Mouse (Mus musculus) forebrain, embryonic 10.5 days (tissue): Measurements from ENCODE around the gene Lrrc4. TPM values are rescaled to one million over a fixed set of nuclear protein-coding genes. Genes with fewer than 3 reads are reported as not detected.

Experiments
- DNase-seq: peaks from one replicate; pipeline ENCODE4 v3.0.0-alpha.2; 2017; ENCODE audit warnings: low spot score; ENCODE audit errors: extremely low spot score
- H3K27ac ChIP-seq: fragments of 300-500 bp; sonication (generic); 2 replicates; pipeline ENCODE4 v1.5.1; 2016; ENCODE audit warnings: mild to moderate bottlenecking
- H3K27me3 ChIP-seq: fragments of 300-500 bp; sonication (generic); 2 replicates; pipeline ENCODE4 v1.6.1; 2016; ENCODE audit warnings: mild to moderate bottlenecking; ENCODE audit not compliant: poor library complexity, severe bottlenecking
- H3K36me3 ChIP-seq: fragments of 300-500 bp; sonication (generic); replicated peaks from 2 replicates; pipeline ENCODE4 v1.6.1; 2016; ENCODE audit warnings: mild to moderate bottlenecking, moderate library complexity
- H3K4me1 ChIP-seq: fragments of 300-500 bp; sonication (generic); 2 replicates; pipeline ENCODE4 v1.6.1; 2016
- H3K4me3 ChIP-seq: fragments of 300-500 bp; sonication (generic); 2 replicates; pipeline ENCODE4 v1.5.1; 2016; ENCODE audit warnings: mild to moderate bottlenecking, moderate library complexity
- H3K9me3 ChIP-seq: fragments of 300-500 bp; sonication (generic); 2 replicates; pipeline ENCODE4 v1.6.1; 2016; ENCODE audit warnings: mild to moderate bottlenecking, moderate library complexity
- WGBS: fragments of 180-500 bp; shearing (Covaris S2); methylation state at CpG from one replicate; pipeline ENCODE4 v1.1.7; 2016; 5-methylcytosine and 5-hydroxymethylcytosine counted together
- polyA plus RNA-seq: library from polyadenylated mRNA; unstranded; fragments of >200 nt; fragmentation: Nextera tagmentation; extraction: Ambion mirVana; gene quantifications from 2 replicates; pipeline ENCODE4 v1.2.1, GENCODE M21; 2016

Lrrc4 gene
- polyA plus RNA-seq, 1 experiment from 2014 or later: 2.0 TPM

DNA sequence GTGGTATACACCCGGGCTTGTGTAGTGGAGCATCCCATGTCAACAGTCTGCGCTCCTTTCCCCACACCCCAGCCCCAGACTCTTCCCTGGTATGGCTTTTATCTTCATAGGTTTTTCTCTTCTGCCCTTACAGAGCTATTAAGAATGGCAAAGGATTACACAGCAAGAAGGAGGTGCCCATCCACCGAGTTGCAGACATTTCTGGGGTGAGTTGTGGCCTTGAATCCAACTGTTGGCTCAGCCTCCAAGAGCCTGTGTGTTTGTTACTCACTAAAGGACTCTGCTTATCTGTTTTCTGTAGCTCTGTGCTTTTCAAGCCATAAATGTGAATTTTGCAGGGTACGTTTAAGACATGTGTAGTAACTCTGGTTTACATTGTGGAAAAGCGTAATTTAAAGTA, 106.8 kb downstream of the Lrrc4 start:
- H3K36me3 ChIP-seq: peaks cover 8% of the 10 kb centered on the region; the same call in 1 of the 2 replicates
- no peak for DNase-seq
- WGBS: 63% methylated on average over 5 of the region's 5 CpGs
- H3K9me3 ChIP-seq: no peaks in the 10 kb centered on the region
- H3K4me1 ChIP-seq: peaks cover 37% of the 10 kb centered on the region
- no peak overlapping the region for H3K4me3 ChIP-seq
- no peak overlapping the region for H3K27ac ChIP-seq
- H3K27me3 ChIP-seq: no peaks in the 10 kb centered on the region

DNA sequence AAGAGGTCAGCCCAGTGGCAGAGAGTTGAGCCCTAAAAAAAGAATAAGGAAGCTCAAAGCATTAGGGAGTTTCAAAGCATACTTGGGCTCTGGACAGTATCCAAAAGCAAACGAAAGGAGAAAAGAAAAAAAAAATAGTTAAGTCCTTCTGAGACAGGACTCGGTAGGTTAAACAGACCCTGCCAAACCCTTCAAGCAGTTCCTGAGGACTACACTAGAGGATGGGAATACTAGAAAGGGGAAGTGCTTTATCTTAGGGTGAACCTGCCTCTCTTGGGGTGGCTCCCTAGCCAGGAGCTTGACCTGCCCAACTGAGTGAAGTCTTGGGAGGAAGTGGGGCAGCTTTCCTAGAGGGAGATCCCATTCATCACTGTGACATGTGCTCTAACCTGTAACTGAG, 108.5 kb downstream of the Lrrc4 start:
- no peak overlapping the region for H3K4me3 ChIP-seq
- 80% methylated on average over 2 of the region's 2 CpGs for WGBS
- no peak overlapping the region for H3K27ac ChIP-seq
- no peak for DNase-seq
- peaks cover 22% of the 10 kb centered on the region for H3K4me1 ChIP-seq
- H3K27me3 ChIP-seq: no peaks in the 10 kb centered on the region
- H3K9me3 ChIP-seq: no peaks in the 10 kb centered on the region
- H3K36me3 ChIP-seq: peaks cover 8% of the 10 kb centered on the region; the same call in 1 of the 2 replicates

DNA sequence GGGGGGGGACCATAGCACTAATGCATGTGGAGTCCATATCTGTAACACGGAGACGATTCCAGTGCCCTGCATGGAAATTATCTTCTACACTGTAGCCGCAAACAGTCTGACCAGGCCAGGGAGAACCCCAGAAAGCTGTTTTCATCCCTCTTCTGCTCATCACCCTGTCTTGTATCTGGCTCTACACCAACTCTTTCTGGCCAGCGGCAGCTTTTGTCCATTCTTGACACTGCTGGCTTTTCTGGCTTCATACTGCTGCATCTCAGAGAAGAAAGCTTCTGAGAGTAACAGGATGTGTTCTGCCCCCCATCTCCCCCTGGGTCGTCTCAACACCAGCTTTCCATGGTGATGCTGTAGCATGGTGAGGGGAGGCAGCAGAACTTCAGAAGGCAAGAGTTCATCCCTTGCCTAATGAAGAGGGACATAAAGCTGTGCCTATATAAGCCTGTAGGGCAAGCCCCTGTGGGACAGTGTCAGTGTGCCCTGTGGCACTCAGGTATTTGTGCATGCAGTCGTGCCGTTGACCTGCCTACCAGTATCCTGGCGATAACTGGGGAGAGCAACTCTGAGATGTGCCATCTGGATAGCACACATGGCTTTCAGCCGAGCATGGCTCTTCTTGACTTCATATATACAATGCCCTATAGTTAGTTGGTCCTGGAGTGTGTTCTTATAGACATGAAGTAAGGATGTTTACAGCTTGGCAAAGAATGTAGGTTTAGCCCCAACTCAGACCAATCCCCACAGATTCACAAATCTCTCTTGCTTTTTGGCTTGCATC, 111.0 kb downstream of the Lrrc4 start:
- H3K36me3 ChIP-seq: peaks cover 3% of the 10 kb centered on the region; the same call in 1 of the 2 replicates
- H3K4me1 ChIP-seq: peaks cover 31% of the 10 kb centered on the region
- no peaks in the 10 kb centered on the region for H3K9me3 ChIP-seq
- no peak for DNase-seq
- no peak overlapping the region for H3K27ac ChIP-seq
- no peaks in the 10 kb centered on the region for H3K27me3 ChIP-seq
- H3K4me3 ChIP-seq: no peak overlapping the region
- 94% methylated on average over 9 of the region's 9 CpGs for WGBS

DNA sequence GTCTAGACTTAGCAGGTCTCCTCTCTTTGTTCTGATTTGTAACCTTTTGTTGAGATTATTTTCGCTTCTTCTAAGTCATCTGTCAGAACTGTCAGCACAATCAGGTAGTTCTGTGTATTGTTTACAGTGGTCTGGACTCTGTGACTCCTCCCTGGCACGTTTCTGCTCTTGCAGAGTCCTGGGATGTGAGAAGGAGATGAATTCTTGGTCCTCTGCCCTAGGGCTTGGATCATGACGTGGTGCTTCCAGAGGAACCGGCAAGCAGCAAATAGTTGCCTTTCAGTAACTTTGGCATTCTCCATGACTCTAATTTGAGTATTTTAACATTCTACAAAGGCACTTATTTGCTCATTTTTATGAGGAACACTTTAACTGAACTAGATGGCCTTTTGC, 113.7 kb downstream of the Lrrc4 start:
- Histone ChIP-seq H3K4me3 (no peak overlapping the region), H3K4me1 (peaks cover 23% of the 10 kb centered on the region), H3K27me3 (no peaks in the 10 kb centered on the region), H3K27ac (no peak overlapping the region), H3K36me3 (peaks cover 6% of the 10 kb centered on the region), H3K9me3 (no peaks in the 10 kb centered on the region)
- WGBS: 58% methylated on average over 4 of the region's 4 CpGs
- DNase-seq: no peak

DNA sequence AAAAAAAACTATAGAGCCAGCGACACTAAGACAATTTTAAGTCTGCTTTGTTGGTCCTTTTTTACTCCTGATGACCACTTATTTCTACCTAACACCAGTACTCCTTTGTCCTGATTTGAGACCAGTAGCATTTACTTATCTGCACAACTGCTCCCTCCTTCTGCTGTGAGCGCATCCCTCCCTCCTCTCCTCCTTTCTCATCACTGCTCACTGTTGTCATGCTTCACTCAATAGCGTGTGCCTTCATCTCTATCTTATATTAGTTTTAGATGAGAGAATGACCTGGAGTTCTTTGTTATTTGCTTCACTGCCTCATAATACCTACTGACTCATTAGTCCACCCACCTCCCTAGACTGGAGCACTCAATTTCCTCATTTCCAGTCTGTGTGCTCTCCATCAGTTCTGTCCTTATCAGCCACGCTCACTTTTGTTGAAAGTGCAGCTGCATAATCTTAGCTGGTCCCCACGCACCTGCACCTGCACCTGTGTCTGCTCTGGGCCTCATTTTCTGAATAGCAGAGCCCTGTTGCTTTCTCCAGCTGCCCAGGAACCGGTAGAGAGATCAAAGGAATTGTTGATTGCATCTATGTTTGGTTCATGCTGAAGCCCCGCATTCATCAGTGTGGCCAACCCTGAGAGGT, 114.2 kb downstream of the Lrrc4 start:
- peaks cover 11% of the 10 kb centered on the region for H3K36me3 ChIP-seq
- no peak overlapping the region for H3K27ac ChIP-seq
- no peak for DNase-seq
- peaks cover 23% of the 10 kb centered on the region for H3K4me1 ChIP-seq
- no peaks in the 10 kb centered on the region for H3K9me3 ChIP-seq
- no peaks in the 10 kb centered on the region for H3K27me3 ChIP-seq
- H3K4me3 ChIP-seq: no peak overlapping the region
- 59% methylated on average over 7 of the region's 7 CpGs for WGBS

DNA sequence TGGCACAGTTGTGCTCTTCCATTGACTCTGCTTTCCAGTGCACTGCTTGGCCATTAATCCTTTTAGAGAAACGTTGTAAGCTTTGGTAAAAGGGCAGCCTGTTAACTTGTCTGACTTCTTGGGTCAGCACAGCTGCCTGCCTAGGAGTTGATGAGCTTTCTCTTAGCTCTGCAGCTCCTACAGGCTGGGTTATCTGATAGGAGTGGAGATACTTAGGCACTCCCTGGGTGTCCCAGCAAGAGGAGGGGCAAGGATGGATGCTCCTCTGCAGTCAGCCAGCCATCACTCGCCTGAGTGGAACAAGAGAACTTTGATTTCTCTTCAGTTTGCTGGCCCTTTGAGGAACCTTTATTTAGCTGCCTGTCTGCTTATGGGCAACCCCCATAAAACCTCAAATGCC, 121.5 kb downstream of the Lrrc4 start:
- Histone ChIP-seq H3K9me3 (no peaks in the 10 kb centered on the region), H3K4me1 (peaks cover 19% of the 10 kb centered on the region), H3K27me3 (no peaks in the 10 kb centered on the region), H3K4me3 (no peak overlapping the region), H3K27ac (no peak overlapping the region), H3K36me3 (peaks cover 29% of the 10 kb centered on the region)
- 23% methylated on average over 2 of the region's 2 CpGs for WGBS
- DNase-seq: no peak

DNA sequence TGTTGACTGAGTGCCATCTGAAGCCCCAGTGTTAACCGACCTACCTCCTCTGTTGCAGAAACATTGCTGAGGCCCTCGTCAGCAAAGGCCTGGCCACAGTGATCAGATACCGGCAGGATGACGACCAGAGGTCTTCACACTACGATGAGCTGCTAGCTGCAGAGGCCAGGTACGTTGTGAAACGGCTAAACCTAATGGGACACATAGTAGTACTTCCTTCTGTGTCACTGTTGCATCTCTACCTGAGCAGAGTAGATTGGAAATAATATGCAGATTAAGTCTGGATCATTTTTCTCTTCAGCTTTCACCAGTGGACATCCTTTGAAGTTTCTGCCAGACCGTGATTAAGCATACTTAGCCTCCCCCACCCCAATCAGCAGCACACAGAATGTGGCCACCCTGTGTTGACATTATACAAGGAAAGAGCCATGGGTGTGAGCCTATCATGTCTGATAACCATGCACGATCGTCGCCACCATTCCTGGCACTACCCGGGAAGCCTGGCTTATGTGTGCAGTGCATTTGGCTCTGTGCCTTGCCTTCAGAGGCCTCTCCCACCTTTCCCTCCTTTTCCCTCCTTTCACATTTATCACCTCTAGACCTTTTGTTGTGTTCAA, 124.5 kb downstream of the Lrrc4 start:
- H3K36me3 ChIP-seq: peaks cover 18% of the 10 kb centered on the region
- no peaks in the 10 kb centered on the region for H3K27me3 ChIP-seq
- H3K27ac ChIP-seq: no peak overlapping the region
- no peak for DNase-seq
- H3K9me3 ChIP-seq: no peaks in the 10 kb centered on the region
- WGBS: 93% methylated on average over 12 of the region's 12 CpGs
- H3K4me3 ChIP-seq: no peak overlapping the region
- peaks cover 19% of the 10 kb centered on the region for H3K4me1 ChIP-seq

DNA sequence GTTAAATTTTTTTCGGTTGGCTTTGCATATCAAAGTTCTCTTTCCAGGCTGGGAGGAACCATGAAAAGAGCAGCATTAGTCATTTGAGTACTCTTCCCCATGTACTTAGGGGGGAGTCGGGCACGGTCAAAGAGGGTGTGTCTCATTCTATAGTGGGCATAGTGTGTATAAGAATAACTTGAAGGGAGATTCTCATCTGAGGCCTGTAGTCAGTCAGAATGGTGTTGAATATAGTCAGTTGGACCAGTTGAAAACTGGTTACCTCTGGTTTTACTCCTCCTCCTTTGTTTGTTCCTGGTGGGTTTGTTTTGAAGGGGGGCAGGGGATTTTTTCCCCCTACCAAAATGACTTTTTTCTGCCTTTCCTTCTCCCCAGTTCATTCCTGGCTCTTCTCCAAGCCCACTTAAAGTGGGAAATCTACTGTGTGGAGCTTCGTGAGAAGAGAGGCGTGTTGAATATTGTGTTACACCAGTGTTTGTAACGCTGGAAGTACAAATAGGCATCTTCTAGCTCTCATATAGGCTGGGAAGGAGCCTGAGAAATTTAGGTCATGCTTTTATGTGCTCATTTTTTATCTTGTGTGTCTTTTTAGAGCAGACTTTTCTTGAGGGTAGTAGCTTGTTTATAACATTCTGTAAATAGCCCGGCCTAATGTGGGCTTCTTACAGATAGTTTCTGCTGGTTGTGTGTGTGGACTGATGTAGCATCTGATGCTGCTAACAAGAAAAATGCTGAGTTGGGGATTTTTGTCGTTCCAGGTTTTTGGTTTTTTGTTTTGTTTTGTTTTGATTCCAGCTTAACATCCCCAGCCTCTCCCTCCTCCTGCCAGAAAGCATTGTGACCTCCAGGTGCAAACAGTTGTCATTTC, 125.2 kb downstream of the Lrrc4 start:
- Histone ChIP-seq H3K4me1 (peaks cover 19% of the 10 kb centered on the region), H3K9me3 (no peaks in the 10 kb centered on the region), H3K36me3 (peaks cover 18% of the 10 kb centered on the region), H3K27ac (no peak overlapping the region), H3K27me3 (no peaks in the 10 kb centered on the region), H3K4me3 (no peak overlapping the region)
- WGBS: 88% methylated on average over 8 of the region's 8 CpGs
- DNase-seq: no peak

DNA sequence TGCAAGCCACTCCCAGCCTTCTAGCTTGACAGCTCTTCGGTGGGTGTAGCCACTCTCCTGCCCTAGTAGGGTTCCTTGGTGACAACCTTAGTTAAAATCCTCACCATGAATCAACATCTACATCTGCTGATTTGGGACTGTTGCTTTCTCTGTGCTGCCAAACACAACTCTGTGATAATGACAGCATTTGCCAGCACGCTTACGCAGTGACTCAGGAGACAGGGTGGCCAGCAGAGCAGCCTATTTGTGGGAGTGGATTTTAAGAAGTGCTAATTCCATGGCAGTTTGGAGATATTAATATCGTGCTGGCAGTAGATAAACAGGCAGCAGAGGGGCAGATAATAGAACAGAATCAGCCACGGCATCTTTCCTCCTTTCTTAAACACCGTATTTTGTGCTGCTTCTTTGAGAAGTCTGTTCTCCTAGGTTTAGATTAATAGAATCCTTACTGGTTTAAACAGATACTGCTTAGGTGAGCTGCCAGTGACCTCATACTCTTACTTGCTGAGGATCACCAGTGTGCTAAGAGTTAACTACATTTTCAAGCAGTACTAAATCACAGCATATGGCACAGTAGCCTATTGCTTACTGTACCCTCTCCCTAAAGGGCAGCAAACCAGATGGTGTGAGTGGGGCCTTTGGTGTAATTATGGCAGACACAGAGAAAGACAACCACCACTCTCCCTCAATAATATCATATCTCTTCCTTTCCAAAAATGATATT, 126.0 kb downstream of the Lrrc4 start:
- 94% methylated on average over 6 of the region's 6 CpGs for WGBS
- Histone ChIP-seq H3K4me3 (no peak overlapping the region), H3K27me3 (no peaks in the 10 kb centered on the region), H3K36me3 (peaks cover 18% of the 10 kb centered on the region), H3K27ac (no peak overlapping the region), H3K4me1 (peaks cover 18% of the 10 kb centered on the region), H3K9me3 (no peaks in the 10 kb centered on the region)
- DNase-seq: no peak

DNA sequence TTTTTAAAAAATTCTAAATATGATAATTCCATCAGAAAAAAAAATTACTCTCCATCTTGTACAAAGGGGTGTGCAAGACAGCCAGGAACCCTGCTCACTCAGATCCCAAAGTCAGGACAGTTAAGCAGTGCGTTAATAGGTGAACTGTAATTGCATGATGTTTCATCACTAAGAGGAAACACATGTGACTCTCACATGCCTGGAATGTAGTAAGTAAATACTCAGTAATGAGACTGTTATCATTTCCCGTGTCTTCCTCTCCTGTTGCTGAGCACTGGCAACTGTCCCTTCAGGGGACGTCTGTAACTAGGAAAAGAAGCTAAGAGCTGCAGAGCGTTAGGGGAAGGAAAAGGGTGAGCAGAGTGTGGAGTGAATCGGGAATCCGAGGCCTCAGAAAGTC, 126.9 kb downstream of the Lrrc4 start:
- Histone ChIP-seq H3K9me3 (no peaks in the 10 kb centered on the region), H3K27me3 (no peaks in the 10 kb centered on the region), H3K4me3 (no peak overlapping the region), H3K27ac (no peak overlapping the region), H3K4me1 (peaks cover 9% of the 10 kb centered on the region), H3K36me3 (peaks cover 18% of the 10 kb centered on the region)
- no peak for DNase-seq
- WGBS: 68% methylated on average over 6 of the region's 6 CpGs

DNA sequence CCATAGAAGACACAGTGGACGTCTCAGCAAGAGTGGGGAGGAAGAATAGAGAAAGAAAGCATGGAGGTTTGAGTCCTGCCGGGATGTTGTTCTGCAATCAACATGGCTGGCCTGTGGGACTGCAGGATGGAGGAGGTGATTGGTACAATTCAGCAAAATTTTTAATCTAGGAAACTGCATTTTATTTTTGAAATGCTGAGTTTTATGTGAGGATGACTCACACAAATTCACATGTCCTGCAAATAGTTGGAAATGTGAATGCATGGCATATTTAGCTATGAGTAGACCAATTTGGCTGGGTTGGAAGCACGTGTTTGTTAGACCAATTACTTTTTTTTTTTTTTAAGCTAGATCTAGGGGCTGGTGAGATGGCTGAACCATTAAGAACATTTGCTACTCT, 134.3 kb downstream of the Lrrc4 start:
- no peak for DNase-seq
- Histone ChIP-seq H3K27ac (no peak overlapping the region), H3K27me3 (no peaks in the 10 kb centered on the region), H3K4me3 (no peak overlapping the region), H3K36me3 (peaks cover 3% of the 10 kb centered on the region; the same call in 1 of the 2 replicates), H3K4me1 (no peaks in the 10 kb centered on the region), H3K9me3 (no peaks in the 10 kb centered on the region)
- WGBS: 90% methylated on average over 3 of the region's 3 CpGs

DNA sequence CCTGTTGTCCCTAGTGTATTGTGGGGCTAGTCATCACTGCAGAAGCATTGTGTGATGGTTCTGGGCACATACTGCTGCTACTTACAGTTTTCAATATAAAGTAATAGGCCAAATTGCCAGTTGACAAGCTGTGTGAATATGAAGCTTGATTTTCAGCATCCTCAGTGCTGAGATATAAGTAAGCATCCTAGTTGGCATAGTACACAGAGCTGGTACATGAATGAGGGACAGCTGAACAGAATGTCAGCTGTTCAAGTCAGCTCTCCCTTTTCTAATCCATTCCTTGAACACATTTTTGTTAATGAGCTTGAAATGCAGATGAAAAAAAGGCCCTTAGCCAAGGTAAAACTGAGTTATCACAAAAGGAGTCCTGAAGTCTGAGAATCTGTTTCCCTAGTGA, 138.9 kb downstream of the Lrrc4 start:
- H3K4me3 ChIP-seq: no peak overlapping the region
- no peaks in the 10 kb centered on the region for H3K4me1 ChIP-seq
- H3K36me3 ChIP-seq: peaks cover 3% of the 10 kb centered on the region
- no peak for DNase-seq
- H3K27ac ChIP-seq: no peak overlapping the region
- no peaks in the 10 kb centered on the region for H3K27me3 ChIP-seq
- H3K9me3 ChIP-seq: no peaks in the 10 kb centered on the region
